Mouse (Mus musculus) leukemia stem cell, adult 10-12 weeks (primary cell): ENCODE results near the gene Tspan9. TPM values are rescaled to one million over a fixed set of nuclear protein-coding genes. Genes with fewer than 3 reads are reported as not detected.

Experiments used
- polyA plus RNA-seq: library from polyadenylated mRNA; stranded (reverse); fragments of >175 nt; gene quantifications from 2 replicates; pipeline ENCODE4 v1.2.3, GENCODE M21; 2012; ENCODE audit warnings: low replicate concordance

The Tspan9 gene
- polyA plus RNA-seq, result 2.0 and 5.5 TPM in 2 replicates

DNA sequence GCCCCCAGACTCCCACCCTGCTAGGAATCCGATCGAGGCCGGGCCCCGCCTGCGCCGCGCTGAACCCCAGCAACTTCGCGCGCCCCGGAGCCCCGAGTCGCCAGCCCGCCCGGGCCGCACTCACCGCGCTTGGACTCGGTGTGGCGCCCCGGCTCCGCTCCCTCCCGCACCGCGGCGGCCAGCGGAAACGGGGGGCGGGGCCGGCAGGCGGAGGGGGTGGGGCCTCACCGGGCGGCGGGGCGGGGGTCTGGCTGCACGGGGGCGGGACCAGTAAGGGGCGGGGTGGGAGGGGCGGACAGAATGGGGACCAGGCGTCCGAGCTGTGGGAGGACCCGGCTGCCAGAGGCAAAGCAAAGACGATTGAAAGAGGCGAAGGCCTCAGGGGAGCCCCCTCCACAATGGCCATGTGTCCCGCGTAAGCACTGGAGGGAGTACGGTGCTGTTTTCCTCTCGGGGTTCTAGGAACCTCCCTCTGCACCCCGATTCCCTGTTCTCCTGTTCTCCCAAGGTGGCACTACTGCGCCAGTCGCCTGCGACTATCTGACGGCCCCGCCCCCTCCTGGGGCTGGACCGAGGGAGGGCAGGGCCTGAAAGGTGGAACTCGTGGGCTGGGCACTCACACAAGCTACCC lies at the start of gene Tspan9:
Gene Tspan9 (minus strand): TSS at position 205 of the 631 bp plus-strand sequence.

Other genes starting within 250 kb of the Tspan9 start
- 0.41 TPM in 1 of 2 replicates, not detected in the other for gene Tead4, start 157.2 kb upstream of the Tspan9 start, polyA plus RNA-seq
- 0.57 and 0.70 TPM in 2 replicates for gene Tulp3, start 212.3 kb upstream of the Tspan9 start, polyA plus RNA-seq
- 32.6 and 53.8 TPM in 2 replicates for gene Rhno1, start 219.3 kb upstream of the Tspan9 start, polyA plus RNA-seq
- 41.4 and 98.2 TPM in 2 replicates for gene Foxm1, start 219.4 kb upstream of the Tspan9 start, polyA plus RNA-seq
- not detected in 2 replicates for gene Tex52, start 231.9 kb upstream of the Tspan9 start, polyA plus RNA-seq
- gene Gm44596, start 231.9 kb upstream of the Tspan9 start, polyA plus RNA-seq, result not detected in 2 replicates